Mouse (Mus musculus): ENCODE results near the gene Bzw2. TPM values are rescaled to one million over a fixed set of nuclear protein-coding genes. Genes with fewer than 3 reads are reported as not detected.

Bzw2 gene
- 3.0 and 4.5 TPM in 2 replicates for polyA plus RNA-seq (2012; rRNA removed; ENCODE audit: low replicate concordance)

DNA sequence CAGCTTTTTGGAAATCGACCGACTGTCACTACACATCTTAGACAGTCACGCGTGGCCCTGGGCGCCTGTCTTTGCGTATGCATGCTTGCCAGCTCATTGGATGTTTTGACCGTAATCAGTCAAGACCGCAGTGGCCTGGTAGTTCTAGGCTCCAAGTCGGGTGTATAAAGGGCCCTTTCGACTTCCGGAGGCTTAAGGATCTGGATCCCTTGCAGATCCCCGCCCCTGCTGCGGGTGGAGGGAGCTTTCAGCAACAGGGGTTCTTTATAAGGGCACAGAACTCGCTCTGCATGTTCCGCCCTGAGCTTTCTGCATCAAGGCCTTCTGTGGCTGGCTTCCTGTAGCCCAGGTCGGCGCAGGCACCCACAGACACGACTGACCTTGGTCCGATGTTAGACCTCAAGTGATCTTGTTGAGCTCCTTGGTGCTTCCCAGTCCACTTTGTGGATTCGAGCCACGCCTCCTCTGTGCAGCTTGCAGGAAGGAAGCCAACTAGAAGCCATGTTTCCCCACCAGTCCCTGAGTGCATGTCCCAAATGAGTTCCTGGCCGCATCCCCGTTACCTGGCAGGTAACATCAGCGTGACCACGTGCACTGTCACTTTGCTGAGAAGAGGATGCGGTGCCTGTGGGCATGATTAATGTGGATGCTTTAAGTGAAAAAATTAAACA lies at the start of gene Bzw2:
Gene Bzw2 (minus strand): TSS at position 443 of the 671 bp plus-strand sequence.

GRCm38 (mm10) chr12:36156637-36157303 lies 1.1 kb downstream of the Bzw2 start, which contains the start of gene Ankmy2:
Gene Ankmy2, plus strand, starts transcription at chr12:36157114.

DNA sequence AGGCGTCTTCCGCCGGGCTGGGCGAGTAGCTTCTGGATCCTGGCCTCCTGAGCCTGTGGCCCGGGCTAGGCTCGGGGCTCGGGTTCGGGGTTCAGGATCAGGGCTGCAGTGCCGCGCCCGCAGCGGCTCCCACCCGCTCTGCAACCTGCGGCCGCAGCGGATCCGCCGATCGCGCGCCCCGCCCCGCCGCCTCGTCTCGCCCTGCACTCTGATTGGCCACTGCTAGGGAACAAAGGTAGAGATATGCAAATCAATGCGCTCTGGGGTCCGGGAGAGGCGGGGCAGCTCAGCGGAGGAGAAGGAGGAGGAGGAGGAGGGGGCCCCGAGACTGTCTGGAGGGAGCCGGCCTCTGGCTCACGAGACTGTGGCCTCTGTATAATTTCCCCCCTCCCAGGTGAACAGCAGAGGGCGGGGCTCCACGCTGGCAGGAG lies 115.5 kb downstream of the Bzw2 start, which contains the start of gene Tspan13:
Gene Tspan13 (minus strand): TSS at position 153 of the 431 bp plus-strand sequence.

Other genes with a start within 250 kb of the Bzw2 start
- 0.14 TPM in 1 of 2 replicates, not detected in the other for gene Agr3, start 232.5 kb downstream of the Bzw2 start, polyA plus RNA-seq (2012; rRNA removed; ENCODE audit: low replicate concordance)
- gene Agr2, start 165.2 kb downstream of the Bzw2 start, polyA plus RNA-seq (2012; rRNA removed; ENCODE audit: low replicate concordance) = 116 and 347 TPM in 2 replicates
- 537 and 798 TPM in 2 replicates for gene Tspan13, start 115.6 kb downstream of the Bzw2 start, polyA plus RNA-seq (2012; rRNA removed; ENCODE audit: low replicate concordance)
- gene Ankmy2, start 966 bp downstream of the Bzw2 start, polyA plus RNA-seq (2012; rRNA removed; ENCODE audit: low replicate concordance) = 3.8 and 3.9 TPM in 2 replicates
- not detected in 2 replicates for gene Lrrc72, start 95.3 kb upstream of the Bzw2 start, polyA plus RNA-seq (2012; rRNA removed; ENCODE audit: low replicate concordance)
- 0.18 and 0.71 TPM in 2 replicates for gene Sostdc1, start 156.1 kb upstream of the Bzw2 start, polyA plus RNA-seq (2012; rRNA removed; ENCODE audit: low replicate concordance)
- gene Ispd, start 223.4 kb upstream of the Bzw2 start, polyA plus RNA-seq (2012; rRNA removed; ENCODE audit: low replicate concordance) = 0.46 and 0.85 TPM in 2 replicates
- gene D630036H23Rik, start 224.1 kb upstream of the Bzw2 start, polyA plus RNA-seq (2012; rRNA removed; ENCODE audit: low replicate concordance) = 0.74 and 1.6 TPM in 2 replicates

Data from duodenum, adult 2 months (tissue).